Mouse (Mus musculus): ENCODE measurements around the gene Nicn1.
A peak's percentile ranks its signal among the peaks of the same experiment; 100 is the strongest.

Nicn1 gene

GRCm38 (mm10) chr9:108338886-108339781 lies 48.9 kb downstream of the Nicn1 start, which contains the start of gene Gpx1:
TSS of gene Gpx1 (plus strand) at chr9:108338903.
- peak; percentile 100 for DNase-seq

GRCm38 (mm10) chr9:108339886-108340257 lies 49.6 kb downstream of the Nicn1 start:
- peak; percentile 95 for DNase-seq

GRCm38 (mm10) chr9:108340258-108341138 lies 50.3 kb downstream of the Nicn1 start:
- peak; percentile 95 for DNase-seq

GRCm38 (mm10) chr9:108341139-108341475 lies 50.9 kb downstream of the Nicn1 start:
- no peak for DNase-seq

- no peak for DNase-seq
Observed at GRCm38 (mm10) chr9:108341801-108342200, 51.6 kb downstream of the Nicn1 start.

GRCm38 (mm10) chr9:108342301-108342831 lies 52.1 kb downstream of the Nicn1 start:
- no peak for DNase-seq

GRCm38 (mm10) chr9:108343331-108343730 lies 53.1 kb downstream of the Nicn1 start:
- no peak for DNase-seq

- no peak for DNase-seq
Observed at GRCm38 (mm10) chr9:108343835-108344234, 53.6 kb downstream of the Nicn1 start.

- DNase-seq: no peak
Observed at GRCm38 (mm10) chr9:108344471-108344870, 54.2 kb downstream of the Nicn1 start.
